Mouse (Mus musculus) liver, postnatal 0 days (tissue): Measurements from ENCODE around the gene Dact2.

Source experiments
- CTCF ChIP-seq: sonication (generic); IDR thresholded peaks from 2 replicates; pipeline ENCODE4 v1.5.1; 2016; ENCODE audit warnings: antibody characterized with exemption, low read depth
- EP300 ChIP-seq: IDR thresholded peaks from 2 replicates; pipeline ENCODE4 v1.6.1; 2016; ENCODE audit warnings: antibody characterized with exemption, low read depth, mild to moderate bottlenecking

DNA sequence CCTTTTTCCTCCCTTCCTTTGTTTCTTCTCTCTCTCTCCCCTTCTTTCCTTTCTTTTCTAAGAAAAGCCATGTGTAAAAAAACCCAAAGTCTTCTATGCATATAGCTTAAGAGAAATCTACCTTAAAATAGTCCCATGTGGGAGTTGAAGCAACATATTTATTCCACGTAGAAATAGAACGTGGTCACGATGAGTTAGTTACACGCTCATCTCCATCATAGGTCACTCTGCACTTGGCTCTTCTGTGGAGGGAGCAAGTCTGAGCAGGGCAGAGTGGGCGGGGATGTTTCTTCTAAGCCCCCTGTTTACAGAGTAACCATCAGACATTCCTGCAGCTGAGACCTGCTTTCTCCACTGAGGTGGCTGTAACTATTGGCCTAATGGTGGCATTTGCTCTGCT is 27.1 kb downstream of the Dact2 start:
- TF ChIP-seq CTCF, result no peak
- TF ChIP-seq EP300, result no peak
